Mouse (Mus musculus): ENCODE data around the gene Olfr1377.
A peak's percentile ranks its signal among the peaks of the same experiment; 100 is the strongest.

GRCm38 (mm10) chr11:51032851-51033250 is 51.1 kb downstream of the Olfr1377 start:
- TF ChIP-seq POLR2A (IDR thresholded peaks at IDR 0.05; ENCODE audit: low read depth, low read length), result no peak
- TF ChIP-seq CTCF (conservative IDR thresholded peaks at IDR 0.05; ENCODE audit: insufficient read depth, insufficient read length, low read depth, low read length), result peak; percentile 45
